Mouse (Mus musculus): Measurements from ENCODE around the gene Zscan4d. TPM values are rescaled to one million over a fixed set of nuclear protein-coding genes. Genes with fewer than 3 reads are reported as not detected.
"Not testable (repeated sequence)": the region's sequence is repeated elsewhere in the genome, so short reads cannot be mapped to it uniquely, and the experiment has no call there.

Zscan4d gene
- not detected in 2 replicates for polyA plus RNA-seq (2011; ENCODE audit: insufficient read depth, insufficient read length, low read depth, missing spikeins)

DNA sequence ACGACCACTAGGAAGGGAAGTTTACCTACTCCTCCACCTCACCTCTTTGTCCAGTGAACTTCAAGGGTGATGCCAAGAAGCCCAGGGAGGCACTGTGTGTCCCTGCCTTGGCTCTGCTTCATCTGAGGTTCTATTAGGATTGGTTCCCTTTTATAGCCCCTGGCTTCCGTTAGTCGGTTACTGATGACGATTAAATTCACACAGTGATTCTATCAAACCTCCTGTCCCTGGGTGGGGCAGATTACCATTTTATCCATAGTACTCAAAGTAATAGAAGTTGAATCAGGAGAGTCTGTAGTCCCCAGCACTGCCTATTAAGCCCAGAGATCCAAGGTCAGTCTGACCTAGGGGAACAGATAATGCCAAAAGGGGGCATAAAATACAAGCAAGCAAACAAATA is at the start of gene Zscan4d:
Gene Zscan4d (minus strand): TSS at position 101 of the 400 bp plus-strand sequence.
- H3K36me3 ChIP-seq (ENCODE audit: control insufficient read depth, insufficient read depth, low read length, poor library complexity, severe bottlenecking); H3K4me3 ChIP-seq (ENCODE audit: low read depth, low read length); H3K9ac ChIP-seq (ENCODE audit: low read depth, poor library complexity, severe bottlenecking); H3K4me1 ChIP-seq (ENCODE audit: control insufficient read depth, insufficient read depth, low read length); H3K27me3 ChIP-seq (ENCODE audit: control insufficient read depth, insufficient read depth, low read length, poor library complexity, severe bottlenecking); H3K9me3 ChIP-seq (replicated peaks; ENCODE audit: control insufficient read depth, insufficient read depth, low read length, poor library complexity, severe bottlenecking); H3K27ac ChIP-seq (ENCODE audit: insufficient read depth, low read length): not testable (repeated sequence)

DNA sequence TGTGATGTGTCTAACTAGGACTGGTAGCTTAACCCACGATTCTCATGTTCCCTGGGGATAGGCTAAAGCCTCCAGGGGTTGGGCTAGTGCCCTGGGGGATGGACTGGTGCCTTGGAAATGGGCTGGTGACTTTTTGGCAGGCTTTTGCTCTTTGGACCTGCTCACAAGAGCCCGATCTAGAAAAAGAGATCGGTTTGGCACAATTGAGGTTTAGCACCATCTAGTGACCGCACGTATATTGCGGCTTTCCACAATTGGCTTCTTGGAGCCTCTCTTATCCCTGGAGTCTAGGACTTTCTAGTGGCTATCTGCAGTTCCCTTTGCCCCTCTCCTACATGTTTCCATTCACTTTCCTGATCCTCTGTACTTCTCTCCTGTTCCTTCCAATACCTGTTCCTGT is 7.9 kb downstream of the Zscan4d start:
- H3K4me3 ChIP-seq (ENCODE audit: low read depth, low read length); H3K27ac ChIP-seq (ENCODE audit: insufficient read depth, low read length); H3K4me1 ChIP-seq (ENCODE audit: control insufficient read depth, insufficient read depth, low read length); H3K9ac ChIP-seq (ENCODE audit: low read depth, poor library complexity, severe bottlenecking); H3K36me3 ChIP-seq (ENCODE audit: control insufficient read depth, insufficient read depth, low read length, poor library complexity, severe bottlenecking); H3K27me3 ChIP-seq (ENCODE audit: control insufficient read depth, insufficient read depth, low read length, poor library complexity, severe bottlenecking); H3K9me3 ChIP-seq (replicated peaks; ENCODE audit: control insufficient read depth, insufficient read depth, low read length, poor library complexity, severe bottlenecking): not testable (repeated sequence)

Other genes with a start within 250 kb of the Zscan4d start
- gene Zscan4c, start 160.4 kb downstream of the Zscan4d start, polyA plus RNA-seq (2011; ENCODE audit: insufficient read depth, insufficient read length, low read depth, missing spikeins) = 0.56 TPM in 1 of 2 replicates, not detected in the other
- not detected in 2 replicates for gene Zscan4-ps1, start 96.5 kb downstream of the Zscan4d start, polyA plus RNA-seq (2011; ENCODE audit: insufficient read depth, insufficient read length, low read depth, missing spikeins)
- gene Zscan4e, start 144.5 kb upstream of the Zscan4d start, polyA plus RNA-seq (2011; ENCODE audit: insufficient read depth, insufficient read length, low read depth, missing spikeins) = not detected in 2 replicates
- gene Zscan4f, start 231.8 kb upstream of the Zscan4d start, polyA plus RNA-seq (2011; ENCODE audit: insufficient read depth, insufficient read length, low read depth, missing spikeins) = 1.2 and 1.4 TPM in 2 replicates